Mouse (Mus musculus) lung, adult 18-20 months (tissue): ENCODE data around the gene Atp5s.
A peak's percentile ranks its signal among the peaks of the same experiment; 100 is the strongest.

Experiments
- DNase-seq, 2 experiments: peaks; one replicate each; pipeline ENCODE4 v3.0.0; 2022; ENCODE audit warnings: mixed read lengths in 2 of 2

The Atp5s gene

GRCm38 (mm10) chr12:69733518-69733917, 8.8 kb downstream of the Atp5s start:
- DNase-seq: no peak

GRCm38 (mm10) chr12:69733923-69734322, 9.2 kb downstream of the Atp5s start:
- DNase-seq: no peak

- DNase-seq: no peak
Measured at GRCm38 (mm10) chr12:69741965-69742364, 17.2 kb downstream of the Atp5s start.

DNA sequence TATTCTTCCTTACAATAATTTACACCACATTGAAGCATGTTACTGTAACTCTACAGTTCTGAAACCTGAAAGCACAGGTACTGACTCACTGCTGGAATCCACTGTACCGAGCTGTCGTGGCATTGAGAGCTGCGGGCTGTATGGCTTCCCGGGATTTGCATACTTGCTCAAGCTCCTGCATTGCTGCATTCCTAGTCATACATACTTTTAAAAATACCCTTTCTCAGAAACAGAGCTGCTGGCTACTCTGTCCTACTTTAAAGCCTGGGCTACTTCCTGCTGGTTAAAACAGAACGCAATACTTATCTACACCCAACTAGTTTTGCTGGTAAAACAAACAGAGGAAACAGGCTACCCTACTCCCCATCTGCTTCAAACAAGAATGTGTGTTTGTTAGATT, 19.4 kb downstream of the Atp5s start:
- DNase-seq: no peak

DNA sequence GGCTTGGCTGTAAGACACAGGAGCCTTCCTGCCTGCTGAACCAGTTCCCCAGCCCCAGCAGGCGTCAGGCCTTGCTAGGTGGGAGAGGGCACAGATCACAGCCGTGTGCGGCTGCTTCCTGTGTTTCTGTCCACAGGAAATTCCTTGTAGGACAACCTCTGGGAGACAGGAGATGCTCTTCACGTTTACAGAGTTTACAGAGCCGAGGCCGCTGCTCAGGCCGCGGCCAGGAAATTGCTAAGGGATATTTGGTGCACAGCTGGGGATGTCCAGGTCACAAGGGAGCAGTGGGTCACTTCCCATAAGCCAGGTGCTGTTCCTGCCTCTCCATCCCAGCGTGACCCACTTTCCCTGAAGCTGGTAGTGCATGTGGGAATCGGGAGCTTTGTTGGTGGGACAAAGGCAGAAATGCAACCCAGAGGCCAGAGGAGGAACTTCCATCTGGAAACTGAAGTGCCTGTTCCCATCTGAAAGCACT, 27.2 kb downstream of the Atp5s start:
- DNase-seq: no peak

- no peak for DNase-seq
Measured at GRCm38 (mm10) chr12:69753936-69754335, 29.2 kb downstream of the Atp5s start.

GRCm38 (mm10) chr12:69756015-69756414, 31.3 kb downstream of the Atp5s start:
- DNase-seq: no peak

DNA sequence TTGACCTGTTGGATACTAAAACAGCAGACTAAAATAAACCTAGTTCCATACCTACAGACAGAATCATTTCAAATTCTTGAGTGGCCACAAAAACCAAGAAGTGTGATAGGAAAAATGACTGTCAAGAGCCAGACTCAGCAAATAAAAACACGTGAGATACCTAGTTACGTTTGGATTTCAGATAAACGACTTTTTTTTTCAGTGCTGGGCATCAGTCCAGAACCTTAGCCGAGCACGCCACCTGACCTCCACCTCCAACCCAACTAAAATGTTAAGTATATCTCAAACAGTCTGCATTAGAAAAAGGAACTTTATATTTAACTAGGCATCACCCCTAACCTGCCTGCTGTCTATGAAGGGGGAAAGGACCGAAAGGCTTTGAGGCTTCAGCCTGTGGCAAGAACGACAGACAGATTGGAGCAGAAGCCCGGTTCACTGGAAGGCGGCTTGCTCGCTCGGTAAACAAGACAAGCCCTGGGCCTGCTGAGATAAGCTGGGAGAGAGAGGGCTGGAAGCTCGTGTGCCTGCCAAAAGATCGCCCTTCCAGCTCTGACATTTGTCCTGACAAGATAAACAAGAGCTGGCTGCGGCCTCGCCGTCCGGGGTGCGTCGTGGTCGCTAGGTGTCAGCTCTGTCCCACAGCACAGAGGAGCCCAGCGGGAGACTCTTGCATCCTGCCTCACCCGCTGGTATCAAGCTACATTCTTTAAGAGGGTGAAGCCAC, 32.8 kb downstream of the Atp5s start:
- DNase-seq: peak; percentile 85 to 91

DNA sequence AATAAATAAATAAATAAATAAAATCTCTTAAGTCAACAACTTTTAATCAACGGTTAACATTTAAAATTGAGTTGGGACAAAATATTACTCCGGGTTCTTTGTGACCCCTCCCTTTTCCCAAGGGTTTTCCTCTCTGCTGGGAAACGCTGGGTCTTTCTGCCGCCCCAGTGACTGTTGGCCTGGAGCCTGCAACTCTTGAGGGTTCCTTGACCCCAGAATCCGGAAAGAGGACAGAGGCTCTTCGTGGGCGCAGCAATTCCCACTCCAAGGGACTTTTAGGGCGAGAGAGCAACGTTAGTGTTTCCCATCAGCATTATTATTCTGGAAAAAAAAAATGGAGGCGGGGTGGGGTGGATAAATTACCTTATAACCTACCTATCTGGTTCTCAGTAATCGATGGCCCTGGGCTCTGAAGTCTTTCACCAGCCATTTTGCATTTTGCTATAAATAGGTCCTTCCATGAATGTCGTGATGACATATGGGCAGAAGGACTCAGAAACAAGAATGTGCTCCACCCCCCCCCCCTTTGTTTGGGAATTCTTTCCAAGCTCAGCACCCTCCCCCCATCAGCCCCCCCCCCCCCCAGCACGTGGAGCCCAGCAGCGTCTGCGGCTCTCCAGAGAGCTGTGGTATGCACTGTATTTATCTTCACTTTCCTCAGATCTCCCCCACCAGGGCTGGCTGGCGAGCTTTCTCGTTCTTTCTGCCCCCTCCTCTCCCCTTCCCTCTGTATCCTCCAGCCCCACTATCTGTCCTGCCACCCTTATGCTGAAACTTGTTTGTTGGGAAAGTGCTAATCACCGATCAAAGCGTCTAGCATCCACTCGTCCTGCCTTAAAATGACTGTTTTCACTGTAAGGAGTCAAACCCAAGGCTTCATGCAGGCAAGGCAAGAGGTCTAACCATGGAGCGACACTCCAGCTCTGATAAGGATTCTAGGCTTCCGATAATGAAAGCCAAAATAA, 33.8 kb downstream of the Atp5s start:
- DNase-seq: peak in 1 of 2 experiments; percentile 19

- no peak for DNase-seq
Measured at GRCm38 (mm10) chr12:69759267-69759885, 34.6 kb downstream of the Atp5s start.

DNA sequence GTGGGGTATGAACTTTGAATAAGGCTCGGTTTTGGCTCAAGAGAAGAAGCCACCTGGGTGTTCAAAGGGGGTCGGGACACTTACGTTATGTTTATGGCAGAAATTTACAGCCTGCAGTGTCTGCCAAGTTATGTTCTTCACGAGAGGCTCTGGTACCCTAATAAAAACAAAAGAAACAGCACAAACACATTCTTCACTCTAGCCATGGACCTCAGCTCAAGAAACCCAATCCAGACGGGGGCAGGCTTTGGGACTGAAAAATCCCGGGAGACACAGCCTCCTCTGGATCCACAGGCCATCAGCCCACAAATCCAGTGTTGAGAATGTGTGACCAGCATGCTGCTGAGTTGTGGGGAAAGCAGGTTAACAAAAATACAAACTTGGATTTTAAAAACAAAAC, 35.3 kb downstream of the Atp5s start:
- no peak for DNase-seq

DNA sequence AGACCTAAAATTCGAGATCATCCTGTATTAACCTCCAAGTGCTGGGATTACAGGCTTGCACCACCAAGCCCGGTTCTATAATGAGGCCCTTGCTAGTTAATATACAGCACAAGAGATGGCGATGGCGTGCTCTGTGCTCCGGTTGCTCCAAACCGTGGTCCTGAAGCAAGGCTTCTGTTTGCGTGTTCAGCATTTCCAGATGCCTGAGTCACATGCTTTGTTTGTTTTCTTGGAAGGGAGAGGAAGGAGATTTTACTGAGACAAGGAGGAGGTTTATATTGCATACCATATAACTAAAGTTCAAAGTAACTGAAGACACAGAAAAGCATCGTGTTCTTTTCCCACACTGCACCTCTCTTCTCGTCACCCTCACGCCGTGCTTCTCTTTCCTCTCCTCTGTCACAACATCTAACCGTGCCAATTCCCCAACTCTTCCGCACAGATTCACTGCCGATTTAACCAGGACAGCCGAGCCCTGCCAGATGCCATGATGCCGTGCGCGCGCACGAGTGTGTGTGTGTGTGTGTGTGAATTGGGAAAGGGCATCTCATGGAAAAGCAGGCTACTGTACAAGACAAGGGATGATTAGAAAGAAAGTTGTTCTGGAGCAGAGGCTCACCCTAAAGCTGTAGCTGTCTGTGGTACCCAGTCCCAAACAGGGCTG, 36.1 kb downstream of the Atp5s start:
- no peak for DNase-seq

- DNase-seq: no peak
Measured at GRCm38 (mm10) chr12:69761603-69762002, 36.9 kb downstream of the Atp5s start.

- no peak for DNase-seq
Measured at GRCm38 (mm10) chr12:69765543-69765942, 40.8 kb downstream of the Atp5s start.

GRCm38 (mm10) chr12:69766185-69766904, 41.6 kb downstream of the Atp5s start:
- DNase-seq: no peak

- no peak for DNase-seq
Measured at GRCm38 (mm10) chr12:69767476-69768258, 42.9 kb downstream of the Atp5s start.

DNA sequence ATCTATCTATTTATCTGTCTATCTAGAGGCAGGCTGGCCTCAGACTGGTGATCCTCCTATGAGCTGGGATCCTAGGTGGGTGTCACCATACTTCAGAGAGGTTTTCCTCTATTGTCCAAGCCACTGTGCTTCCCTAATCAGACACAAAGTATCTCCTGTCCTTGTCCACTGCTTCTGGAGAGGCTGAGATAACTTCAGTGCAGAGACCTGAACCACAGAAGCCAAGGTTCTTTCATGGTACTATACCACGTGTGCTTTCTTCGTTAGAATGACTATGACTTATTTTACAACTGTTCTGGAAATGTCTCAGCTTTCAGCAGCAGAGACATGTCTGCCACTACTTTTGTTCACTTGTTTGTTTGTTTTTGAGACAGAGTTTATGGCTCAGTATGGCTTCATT, 44.1 kb downstream of the Atp5s start:
- DNase-seq: no peak

DNA sequence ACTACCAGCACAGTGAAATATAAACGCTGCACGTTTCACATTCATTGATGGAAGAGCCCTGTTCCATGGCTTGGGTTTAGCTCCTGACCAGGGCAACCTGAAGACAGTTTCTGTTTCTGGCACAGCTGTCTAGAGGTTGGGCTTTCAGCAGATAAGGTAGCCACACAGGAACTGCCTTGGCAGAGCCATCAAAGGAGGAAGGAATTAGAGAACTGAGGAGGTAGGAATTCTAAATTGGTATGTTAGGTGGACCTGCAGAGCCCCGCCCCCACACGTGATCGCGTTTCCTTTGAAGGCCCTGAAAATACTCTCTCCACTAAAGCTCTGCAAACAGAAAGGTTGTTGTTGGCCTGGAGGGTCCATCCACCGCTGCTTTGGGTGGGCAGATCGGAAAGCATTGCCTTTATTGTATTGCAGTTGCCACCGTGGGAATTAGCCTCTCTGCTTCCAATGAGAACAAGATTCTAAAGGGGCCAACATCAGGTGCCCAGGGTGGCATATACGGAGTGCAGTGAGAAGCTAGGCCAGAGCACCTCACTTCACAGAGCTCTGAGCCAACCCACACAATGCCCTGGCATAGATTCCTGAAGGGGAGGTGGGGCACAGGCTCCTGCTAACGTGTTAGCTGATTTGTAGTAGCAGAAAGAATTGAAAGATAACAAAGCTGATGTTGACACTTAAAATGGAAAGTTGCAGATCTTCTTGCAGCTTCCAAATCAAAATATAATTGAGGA, 52.0 kb downstream of the Atp5s start:
- peak; percentile 34 to 54 for DNase-seq

GRCm38 (mm10) chr12:69777341-69777730, 52.6 kb downstream of the Atp5s start:
- no peak for DNase-seq

DNA sequence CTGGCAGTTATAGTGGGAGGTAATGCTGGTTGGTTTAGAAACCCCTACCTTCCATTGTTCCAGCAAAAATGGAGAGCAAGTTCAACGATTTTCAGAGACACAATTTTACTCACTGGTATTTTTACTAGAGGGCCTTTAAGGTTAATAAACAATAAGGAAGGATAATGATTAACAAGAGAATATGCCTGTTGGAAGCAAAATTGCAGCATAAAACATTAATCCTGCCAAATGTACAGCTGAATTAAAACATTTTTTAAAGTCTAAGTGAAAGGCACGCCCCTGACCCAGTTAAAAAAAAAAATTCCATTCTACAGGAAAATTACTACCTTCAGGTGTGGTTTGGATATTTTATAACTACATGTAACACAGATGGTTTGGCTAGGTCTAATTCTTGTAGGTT, 53.2 kb downstream of the Atp5s start:
- no peak for DNase-seq

DNA sequence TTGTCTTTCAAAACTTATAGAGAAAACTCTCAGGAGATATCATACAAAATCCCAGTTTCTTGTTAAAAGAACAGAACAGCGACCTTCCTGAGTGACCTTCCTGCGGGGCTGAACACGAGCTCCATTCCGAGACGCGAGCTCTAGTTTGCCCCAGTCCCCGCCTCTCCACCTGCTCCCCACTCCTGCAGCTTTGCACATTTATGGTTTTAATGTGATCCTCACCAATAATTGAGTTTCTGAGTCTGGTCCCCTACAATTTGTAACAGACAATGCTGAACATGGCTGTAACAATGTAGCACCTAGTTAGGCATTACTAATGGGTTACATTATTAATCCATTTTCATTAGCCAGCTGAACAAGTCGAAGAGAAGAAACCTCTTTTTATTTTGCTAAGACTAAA, 56.7 kb downstream of the Atp5s start:
- DNase-seq: no peak
